Mouse (Mus musculus) liver, embryonic 14.5 days (tissue): Measurements from ENCODE around the gene Hcrtr1.

Experiments
- CTCF ChIP-seq: IDR thresholded peaks from 2 replicates; pipeline ENCODE4 v1.5.1; 2016; ENCODE audit warnings: antibody characterized with exemption, low read depth, control low read depth
- EP300 ChIP-seq: IDR thresholded peaks from 2 replicates; pipeline ENCODE4 v1.6.1; 2016; ENCODE audit warnings: antibody characterized with exemption, low read depth

DNA sequence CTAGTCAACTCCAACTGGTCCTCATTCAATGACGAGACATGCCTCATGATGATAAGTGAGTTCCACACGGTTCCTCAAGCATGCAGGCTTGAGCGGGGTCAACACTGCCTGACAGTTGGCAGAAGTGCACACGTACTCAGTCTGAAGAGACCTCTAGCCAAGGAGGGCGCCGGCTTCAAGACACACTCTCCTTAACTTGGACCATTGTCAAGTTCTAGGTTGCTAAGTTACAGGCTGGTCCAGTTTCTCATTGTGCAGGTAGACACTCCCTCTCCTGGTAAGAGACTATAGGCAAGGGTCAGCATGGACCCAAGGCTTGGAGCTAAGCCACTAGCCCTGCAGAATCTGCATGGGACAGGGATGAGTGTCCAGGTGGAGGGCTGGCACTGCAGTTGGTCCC, 14.0 kb downstream of the Hcrtr1 start:
- TF ChIP-seq CTCF (no peak), EP300 (no peak)
